Mouse (Mus musculus): ENCODE measurements around the gene Kpna3. TPM values are rescaled to one million over a fixed set of nuclear protein-coding genes. Genes with fewer than 3 reads are reported as not detected.
"Not testable (repeated sequence)": the region's sequence is repeated elsewhere in the genome, so short reads cannot be mapped to it uniquely, and the experiment has no call there.

The Kpna3 gene
- polyA plus RNA-seq, 1 experiment from 2014 or later, result 26.2 TPM

- H3K27me3 ChIP-seq, result no peaks in the 10 kb centered on the region
- no peak overlapping the region for H3K4me3 ChIP-seq
- no peaks in the 10 kb centered on the region for H3K9me3 ChIP-seq (replicated peaks)
- H3K27ac ChIP-seq, result no peak overlapping the region
- H3K9ac ChIP-seq, result no peak overlapping the region
- peaks cover 25% of the 10 kb centered on the region for H3K4me1 ChIP-seq (replicated peaks)
- 71% methylated on average over 3 of the region's 3 CpGs for WGBS
- H3K4me2 ChIP-seq, result no peak overlapping the region
- no peak for ATAC-seq (replicated peaks; ENCODE audit: insufficient number of reproducible peaks, insufficient read depth, low FRiP score, low read depth)
- no peaks in the 10 kb centered on the region for H3K36me3 ChIP-seq
Measured at GRCm38 (mm10) chr14:61428126-61428787, 11.4 kb downstream of the Kpna3 start.

- H3K4me1 ChIP-seq (replicated peaks), result peaks cover 15% of the 10 kb centered on the region
- H3K4me3 ChIP-seq; H3K9ac ChIP-seq; H3K4me2 ChIP-seq; H3K9me3 ChIP-seq (replicated peaks); H3K36me3 ChIP-seq; H3K27me3 ChIP-seq; H3K27ac ChIP-seq; ATAC-seq (replicated peaks; ENCODE audit: insufficient number of reproducible peaks, insufficient read depth, low FRiP score, low read depth): not testable (repeated sequence)
- WGBS, result 30% methylated on average over 7 of the region's 8 CpGs
Measured at GRCm38 (mm10) chr14:61427095-61427494, 12.6 kb downstream of the Kpna3 start.

- 88% methylated on average over 2 of the region's 2 CpGs for WGBS
- ATAC-seq (replicated peaks; ENCODE audit: insufficient number of reproducible peaks, insufficient read depth, low FRiP score, low read depth), result no peak
Measured at GRCm38 (mm10) chr14:61425080-61425665, 14.5 kb downstream of the Kpna3 start.

DNA sequence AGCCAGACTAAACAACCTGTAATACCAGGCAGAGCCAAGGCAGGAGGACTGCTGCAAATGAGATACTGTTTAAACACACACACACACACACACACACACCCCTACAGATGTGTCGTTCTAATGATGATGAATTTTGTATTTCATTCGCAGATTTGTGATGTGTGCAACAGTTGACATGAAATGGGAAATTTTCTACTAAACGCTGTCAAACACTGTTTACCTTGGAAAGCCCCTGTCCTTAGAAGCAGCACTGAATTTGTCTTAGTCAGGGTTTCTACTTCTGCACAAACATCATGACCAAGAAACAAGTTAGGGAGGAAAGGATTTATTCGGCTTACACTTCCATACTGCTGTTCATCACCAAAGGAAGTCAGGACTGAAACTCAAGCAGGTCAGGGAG, 24.0 kb downstream of the Kpna3 start:
- H3K27ac ChIP-seq, result no peak overlapping the region
- WGBS, result 74% methylated on average over 4 of the region's 4 CpGs
- H3K4me2 ChIP-seq, result no peak overlapping the region
- H3K27me3 ChIP-seq, result no peaks in the 10 kb centered on the region
- H3K9ac ChIP-seq, result no peak overlapping the region
- no peaks in the 10 kb centered on the region for H3K9me3 ChIP-seq (replicated peaks)
- H3K4me1 ChIP-seq (replicated peaks), result peaks cover 2% of the 10 kb centered on the region
- no peaks in the 10 kb centered on the region for H3K36me3 ChIP-seq
- no peak overlapping the region for H3K4me3 ChIP-seq
- ATAC-seq (replicated peaks; ENCODE audit: insufficient number of reproducible peaks, insufficient read depth, low FRiP score, low read depth), result no peak

More at GRCm38 (mm10) chr14:61425080-61425665, 14.5 kb downstream of the Kpna3 start:
- H3K27me3 ChIP-seq, result no peaks in the 10 kb centered on the region
- H3K4me3 ChIP-seq, result no peak overlapping the region
- H3K27ac ChIP-seq, result no peak overlapping the region
- no peaks in the 10 kb centered on the region for H3K36me3 ChIP-seq
- H3K4me1 ChIP-seq (replicated peaks), result peaks cover 15% of the 10 kb centered on the region
- no peak overlapping the region for H3K9ac ChIP-seq
- H3K4me2 ChIP-seq, result no peak overlapping the region
- no peaks in the 10 kb centered on the region for H3K9me3 ChIP-seq (replicated peaks)

GRCm38 (mm10) chr14:61415311-61415710, 24.4 kb downstream of the Kpna3 start:
- Histone ChIP-seq H3K9ac (no peak overlapping the region), H3K9me3 (replicated peaks) (no peaks in the 10 kb centered on the region), H3K4me3 (no peak overlapping the region), H3K36me3 (no peaks in the 10 kb centered on the region), H3K4me2 (no peak overlapping the region), H3K27ac (no peak overlapping the region), H3K4me1 (replicated peaks) (peaks cover 2% of the 10 kb centered on the region), H3K27me3 (no peaks in the 10 kb centered on the region)
- WGBS, result 76% methylated on average over 5 of the region's 5 CpGs
- ATAC-seq (replicated peaks; ENCODE audit: insufficient number of reproducible peaks, insufficient read depth, low FRiP score, low read depth), result no peak

GRCm38 (mm10) chr14:61414808-61415207, 24.9 kb downstream of the Kpna3 start:
- Histone ChIP-seq H3K4me2 (no peak overlapping the region), H3K36me3 (no peaks in the 10 kb centered on the region), H3K4me3 (no peak overlapping the region), H3K9ac (no peak overlapping the region), H3K27ac (no peak overlapping the region), H3K9me3 (replicated peaks) (no peaks in the 10 kb centered on the region), H3K4me1 (replicated peaks) (peaks cover 2% of the 10 kb centered on the region), H3K27me3 (no peaks in the 10 kb centered on the region)
- ATAC-seq (replicated peaks; ENCODE audit: insufficient number of reproducible peaks, insufficient read depth, low FRiP score, low read depth), result no peak
- 32% methylated on average over 1 of the region's 1 CpGs for WGBS

- Histone ChIP-seq H3K27ac (no peak overlapping the region), H3K36me3 (no peaks in the 10 kb centered on the region), H3K9ac (no peak overlapping the region), H3K4me2 (no peak overlapping the region), H3K4me1 (replicated peaks) (peaks cover 2% of the 10 kb centered on the region), H3K27me3 (no peaks in the 10 kb centered on the region), H3K4me3 (no peak overlapping the region), H3K9me3 (replicated peaks) (no peaks in the 10 kb centered on the region)
- 81% methylated on average over 5 of the region's 5 CpGs for WGBS
- no peak for ATAC-seq (replicated peaks; ENCODE audit: insufficient number of reproducible peaks, insufficient read depth, low FRiP score, low read depth)
Measured at GRCm38 (mm10) chr14:61414199-61414598, 25.5 kb downstream of the Kpna3 start.

DNA sequence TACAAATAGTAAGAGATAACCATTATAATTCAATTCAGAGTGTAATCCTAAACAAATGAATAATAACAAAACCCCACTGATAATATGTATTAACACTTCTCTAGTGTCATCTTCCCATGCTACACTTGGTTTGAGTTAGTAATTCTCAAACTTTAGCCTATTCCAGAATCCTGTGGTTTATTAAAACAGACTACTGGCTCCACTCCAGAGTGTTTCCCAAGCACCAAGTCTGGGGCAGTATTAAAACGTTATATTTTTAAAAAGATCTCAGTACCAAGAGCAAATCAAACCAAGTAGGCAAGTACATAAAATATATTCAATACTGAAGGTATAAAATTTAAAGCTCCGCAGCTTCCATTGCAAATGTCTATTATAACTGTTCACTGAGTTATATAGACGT, 26.0 kb downstream of the Kpna3 start:
- no peak for ATAC-seq (replicated peaks; ENCODE audit: insufficient number of reproducible peaks, insufficient read depth, low FRiP score, low read depth)
- Histone ChIP-seq H3K4me3 (no peak overlapping the region), H3K27ac (no peak overlapping the region), H3K27me3 (no peaks in the 10 kb centered on the region), H3K9me3 (replicated peaks) (no peaks in the 10 kb centered on the region), H3K4me2 (no peak overlapping the region), H3K36me3 (no peaks in the 10 kb centered on the region), H3K9ac (no peak overlapping the region), H3K4me1 (replicated peaks) (peaks cover 2% of the 10 kb centered on the region)
- WGBS, result 71% methylated on average over 3 of the region's 3 CpGs

- ATAC-seq (replicated peaks; ENCODE audit: insufficient number of reproducible peaks, insufficient read depth, low FRiP score, low read depth), result no peak
- Histone ChIP-seq H3K4me3 (no peak overlapping the region), H3K9me3 (replicated peaks) (no peaks in the 10 kb centered on the region), H3K4me1 (replicated peaks) (peaks cover 2% of the 10 kb centered on the region; the same call in 1 of the 2 replicates), H3K27me3 (no peaks in the 10 kb centered on the region), H3K9ac (no peak overlapping the region), H3K27ac (no peak overlapping the region), H3K36me3 (no peaks in the 10 kb centered on the region), H3K4me2 (no peak overlapping the region)
- 58% methylated on average over 2 of the region's 2 CpGs for WGBS
Measured at GRCm38 (mm10) chr14:61410020-61410419, 29.7 kb downstream of the Kpna3 start.

DNA sequence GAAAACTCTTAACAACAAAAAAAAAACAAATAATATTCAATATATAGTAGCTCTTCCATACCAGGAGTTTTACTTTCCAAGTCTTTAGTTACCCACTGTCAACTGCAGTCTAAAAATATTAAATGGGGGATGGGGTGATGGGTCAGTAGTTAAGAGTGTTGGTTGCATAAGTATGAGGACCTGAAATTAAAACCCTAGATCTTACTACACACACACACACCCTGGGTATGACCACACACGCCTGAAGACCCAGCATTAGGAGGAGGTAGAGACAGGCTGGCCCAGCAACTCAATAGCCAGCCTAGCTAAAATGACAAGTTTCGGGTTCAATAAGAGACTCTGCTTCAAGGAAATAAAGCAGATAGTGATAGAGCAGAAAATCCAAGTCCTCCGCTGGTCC, 32.6 kb downstream of the Kpna3 start:
- Histone ChIP-seq H3K9me3 (replicated peaks) (no peaks in the 10 kb centered on the region), H3K27ac (no peak overlapping the region), H3K4me3 (no peak overlapping the region), H3K36me3 (peaks cover 3% of the 10 kb centered on the region; the same call in 1 of the 2 replicates), H3K4me1 (replicated peaks) (no peaks in the 10 kb centered on the region), H3K4me2 (no peak overlapping the region), H3K27me3 (no peaks in the 10 kb centered on the region), H3K9ac (no peak overlapping the region)
- 94% methylated on average over 3 of the region's 3 CpGs for WGBS
- ATAC-seq (replicated peaks; ENCODE audit: insufficient number of reproducible peaks, insufficient read depth, low FRiP score, low read depth), result no peak

- Histone ChIP-seq H3K27me3 (no peaks in the 10 kb centered on the region), H3K27ac (no peak overlapping the region), H3K36me3 (peaks cover 9% of the 10 kb centered on the region), H3K4me1 (replicated peaks) (no peaks in the 10 kb centered on the region), H3K4me2 (no peak overlapping the region), H3K9ac (no peak overlapping the region), H3K4me3 (no peak overlapping the region), H3K9me3 (replicated peaks) (no peaks in the 10 kb centered on the region)
- ATAC-seq (replicated peaks; ENCODE audit: insufficient number of reproducible peaks, insufficient read depth, low FRiP score, low read depth), result no peak
Measured at GRCm38 (mm10) chr14:61405761-61406160, 33.9 kb downstream of the Kpna3 start.

- 84% methylated on average over 3 of the region's 3 CpGs for WGBS
- Histone ChIP-seq H3K27ac (no peak overlapping the region), H3K4me2 (no peak overlapping the region), H3K9ac (no peak overlapping the region), H3K4me3 (no peak overlapping the region), H3K27me3 (no peaks in the 10 kb centered on the region), H3K36me3 (peaks cover 12% of the 10 kb centered on the region), H3K4me1 (replicated peaks) (no peaks in the 10 kb centered on the region), H3K9me3 (replicated peaks) (no peaks in the 10 kb centered on the region)
- no peak for ATAC-seq (replicated peaks; ENCODE audit: insufficient number of reproducible peaks, insufficient read depth, low FRiP score, low read depth)
Measured at GRCm38 (mm10) chr14:61404941-61405340, 34.7 kb downstream of the Kpna3 start.

Measured in heart, embryonic 15.5 days (tissue).